Mouse (Mus musculus) lung, embryonic 16.5 days (tissue): ENCODE measurements around the gene Kcng3. TPM values are rescaled to one million over a fixed set of nuclear protein-coding genes. Genes with fewer than 3 reads are reported as not detected.

Experiments used
- ATAC-seq: fragments of 200-750 bp; cut with Nextera tagmentation; 2 replicates; pipeline ENCODE4 v1.8.0; 2017; ENCODE audit warnings: low read depth, mild to moderate bottlenecking, moderate library complexity
- H3K27ac ChIP-seq: fragments of 300-500 bp; sonication (generic); 2 replicates; pipeline ENCODE4 v1.5.1; 2014; ENCODE audit warnings: mild to moderate bottlenecking, control low read depth, low read length
- H3K27me3 ChIP-seq: fragments of 300-500 bp; sonication (generic); 2 replicates; pipeline ENCODE4 v1.6.1; 2014; ENCODE audit warnings: low read depth, low read length, mixed read lengths; ENCODE audit not compliant: control insufficient read depth, insufficient read depth
- H3K36me3 ChIP-seq: fragments of 300-500 bp; sonication (generic); 2 replicates; pipeline ENCODE4 v1.6.1; 2014; ENCODE audit warnings: low read length; ENCODE audit not compliant: control insufficient read depth, insufficient read depth
- H3K4me1 ChIP-seq: fragments of 300-500 bp; sonication (generic); replicated peaks from 2 replicates; pipeline ENCODE4 v1.6.1; 2014; ENCODE audit warnings: low read length, mixed read lengths; ENCODE audit not compliant: control insufficient read depth, insufficient read depth
- H3K4me2 ChIP-seq: fragments of 300-500 bp; sonication (generic); 2 replicates; pipeline ENCODE4 v1.6.1; 2014; ENCODE audit warnings: low read depth, low read length, control low read depth
- H3K4me3 ChIP-seq: fragments of 300-500 bp; sonication (generic); 2 replicates; pipeline ENCODE4 v1.5.1; 2014; ENCODE audit warnings: mild to moderate bottlenecking, low read length, control low read depth
- H3K9ac ChIP-seq: fragments of 300-500 bp; sonication (generic); 2 replicates; pipeline ENCODE4 v1.6.1; 2014; ENCODE audit warnings: low read length, control low read depth
- H3K9me3 ChIP-seq: fragments of 300-500 bp; sonication (generic); 2 replicates; pipeline ENCODE4 v1.6.1; 2016; ENCODE audit warnings: low read length; ENCODE audit not compliant: control insufficient read depth
- WGBS: fragments of 180-500 bp; shearing (Covaris S2); extraction: QIAGEN DNeasy Blood & Tissue Kit; methylation state at CpG from one replicate; pipeline ENCODE4 v1.1.7; 2014; 5-methylcytosine and 5-hydroxymethylcytosine counted together
- polyA plus RNA-seq: library from polyadenylated mRNA; unstranded; fragments of >200 nt; fragmentation: Nextera tagmentation; extraction: Ambion mirVana; gene quantifications from 2 replicates; pipeline ENCODE4 v1.2.1, GENCODE M21; 2015

Gene Kcng3
- polyA plus RNA-seq, 1 experiment from 2014 or later: not detected

GRCm38 (mm10) chr17:83654651-83655136 is 23.0 kb upstream of the Kcng3 start:
- Histone ChIP-seq H3K9ac (no peak overlapping the region), H3K4me2 (no peak overlapping the region), H3K27ac (no peak overlapping the region), H3K36me3 (no peaks in the 10 kb centered on the region), H3K4me3 (no peak overlapping the region), H3K27me3 (no peaks in the 10 kb centered on the region), H3K9me3 (no peaks in the 10 kb centered on the region), H3K4me1 (no peaks in the 10 kb centered on the region)
- ATAC-seq: no peak
- 46% methylated on average over 13 of the region's 13 CpGs for WGBS

DNA sequence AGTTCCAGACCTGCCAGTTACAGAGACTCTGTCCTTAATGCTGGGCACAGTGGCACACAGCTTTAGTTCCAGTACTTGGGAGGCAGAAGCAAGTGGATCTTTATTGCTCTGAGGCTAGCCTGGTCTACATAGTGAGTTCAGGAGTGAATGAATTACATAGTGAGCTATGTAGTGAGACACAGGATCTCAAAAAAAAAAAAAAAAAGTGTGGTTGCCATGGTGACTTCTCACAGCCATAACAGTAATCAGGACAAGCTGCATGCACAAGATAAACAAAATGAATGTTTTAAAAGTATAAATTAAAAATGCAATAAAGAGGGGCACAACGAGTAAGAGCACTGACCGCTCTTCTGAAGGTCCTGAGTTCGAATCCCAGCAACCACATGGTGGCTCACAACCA is 21.9 kb upstream of the Kcng3 start:
- no peaks in the 10 kb centered on the region for H3K9me3 ChIP-seq
- H3K9ac ChIP-seq: no peak overlapping the region
- no peaks in the 10 kb centered on the region for H3K4me1 ChIP-seq
- H3K4me3 ChIP-seq: no peak overlapping the region
- H3K27ac ChIP-seq: no peak overlapping the region
- no peaks in the 10 kb centered on the region for H3K36me3 ChIP-seq
- 86% methylated on average over 3 of the region's 3 CpGs for WGBS
- ATAC-seq: no peak
- H3K27me3 ChIP-seq: no peaks in the 10 kb centered on the region
- no peak overlapping the region for H3K4me2 ChIP-seq

DNA sequence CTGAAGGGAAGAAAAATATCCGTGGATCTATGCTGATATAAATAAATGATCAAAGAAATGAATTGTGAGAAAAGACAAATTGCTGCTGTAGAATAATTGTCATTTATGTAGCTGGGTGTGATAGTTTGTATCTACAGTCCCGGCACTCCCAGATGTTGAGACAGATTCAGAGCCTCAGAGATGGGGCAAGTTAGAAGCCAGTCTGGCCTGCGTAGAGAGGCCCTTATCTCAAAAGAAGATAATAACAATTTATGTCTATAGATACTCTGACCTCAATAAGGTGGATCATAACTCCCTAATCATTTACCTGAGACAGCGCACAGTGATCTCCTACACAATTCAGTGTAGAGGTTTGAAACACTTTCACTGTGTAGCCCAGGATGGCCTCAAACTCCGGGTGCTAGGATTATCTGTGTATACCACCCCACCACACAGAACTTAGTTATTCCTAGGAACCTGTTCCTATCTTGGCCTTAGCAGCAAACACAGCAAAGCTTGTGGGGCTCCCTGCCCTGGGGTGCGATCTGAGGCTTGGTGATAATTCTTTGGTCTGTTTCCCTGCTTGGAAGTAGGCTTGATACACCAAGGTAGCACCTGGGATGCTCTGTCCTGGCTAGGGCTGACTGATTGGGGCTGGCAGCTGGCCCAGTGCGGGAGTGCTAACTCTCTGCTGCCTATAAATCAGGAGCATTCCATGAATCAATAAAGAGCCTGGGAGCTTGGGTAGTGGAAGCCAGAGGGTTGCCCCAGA is 19.4 kb upstream of the Kcng3 start:
- H3K4me1 ChIP-seq: no peaks in the 10 kb centered on the region
- 64% methylated on average over 7 of the region's 7 CpGs for WGBS
- no peaks in the 10 kb centered on the region for H3K9me3 ChIP-seq
- H3K36me3 ChIP-seq: no peaks in the 10 kb centered on the region
- no peaks in the 10 kb centered on the region for H3K27me3 ChIP-seq
- no peak overlapping the region for H3K4me2 ChIP-seq
- no peak overlapping the region for H3K27ac ChIP-seq
- H3K9ac ChIP-seq: no peak overlapping the region
- H3K4me3 ChIP-seq: no peak overlapping the region
- ATAC-seq: no peak

DNA sequence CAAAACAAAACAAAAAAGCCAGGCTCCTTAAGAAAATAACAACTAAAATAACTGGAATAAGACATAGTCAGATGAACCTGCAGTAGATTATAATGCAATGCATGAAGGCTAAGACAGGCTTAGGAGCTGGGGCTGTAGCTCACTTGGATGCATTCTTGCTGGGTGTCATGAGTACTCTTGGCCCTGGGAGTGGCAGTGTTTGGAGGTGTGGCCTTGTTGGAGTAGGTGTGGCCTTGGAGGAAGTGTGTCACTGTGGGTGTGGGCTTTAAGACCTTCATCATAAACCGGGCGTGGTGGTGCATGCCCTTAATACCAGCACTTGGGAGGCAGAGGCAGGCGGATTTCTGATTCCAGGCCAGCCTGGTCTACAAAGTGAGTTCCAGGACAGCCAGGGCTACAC is 18.3 kb upstream of the Kcng3 start:
- WGBS: 92% methylated on average over 3 of the region's 3 CpGs
- Histone ChIP-seq H3K36me3 (no peaks in the 10 kb centered on the region), H3K4me2 (no peak overlapping the region), H3K4me3 (no peak overlapping the region), H3K9ac (no peak overlapping the region), H3K27me3 (no peaks in the 10 kb centered on the region), H3K27ac (no peak overlapping the region), H3K4me1 (no peaks in the 10 kb centered on the region), H3K9me3 (no peaks in the 10 kb centered on the region)
- no peak for ATAC-seq

GRCm38 (mm10) chr17:83647413-83647812 is 15.7 kb upstream of the Kcng3 start:
- 90% methylated on average over 7 of the region's 7 CpGs for WGBS
- no peak for ATAC-seq
- Histone ChIP-seq H3K27me3 (no peaks in the 10 kb centered on the region), H3K36me3 (no peaks in the 10 kb centered on the region), H3K9ac (no peak overlapping the region), H3K4me2 (no peak overlapping the region), H3K9me3 (no peaks in the 10 kb centered on the region), H3K4me3 (no peak overlapping the region), H3K27ac (no peak overlapping the region), H3K4me1 (no peaks in the 10 kb centered on the region)

DNA sequence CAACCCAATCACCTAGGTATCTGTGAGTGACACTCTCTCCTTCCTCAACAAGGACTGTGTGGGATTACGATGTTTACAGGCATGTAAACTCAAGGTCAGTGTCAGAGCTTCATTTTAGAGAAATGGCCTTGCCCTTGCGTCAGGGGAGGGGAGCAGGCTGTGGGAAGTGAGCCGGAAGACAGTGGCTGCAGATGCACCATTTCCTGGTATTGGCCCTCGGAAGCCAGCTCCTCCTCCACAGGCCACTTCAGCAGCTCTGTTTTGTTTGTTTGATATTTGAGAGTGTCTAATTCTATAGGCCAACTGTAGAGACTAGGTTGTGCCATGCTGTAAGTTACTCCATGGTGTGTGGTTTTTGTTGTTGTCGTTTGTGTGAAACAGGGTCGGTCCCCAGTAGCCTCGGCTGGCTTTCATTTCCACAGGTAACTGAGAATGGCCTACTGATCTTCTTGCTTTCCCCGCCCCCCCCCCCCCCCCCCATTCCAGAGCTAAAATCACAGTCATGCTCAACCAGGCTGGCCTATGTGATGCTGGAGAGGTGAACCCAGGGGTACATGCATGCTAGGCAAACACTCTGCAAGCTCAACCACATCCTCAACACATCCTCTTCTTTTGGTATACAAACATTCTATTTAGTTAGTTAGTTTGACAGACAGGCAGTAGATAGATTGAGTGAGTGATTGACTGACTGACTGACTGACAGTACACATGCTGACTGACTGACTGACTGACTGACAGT is 14.9 kb upstream of the Kcng3 start:
- no peaks in the 10 kb centered on the region for H3K27me3 ChIP-seq
- no peak overlapping the region for H3K4me2 ChIP-seq
- H3K4me1 ChIP-seq: no peaks in the 10 kb centered on the region
- H3K4me3 ChIP-seq: no peak overlapping the region
- H3K27ac ChIP-seq: no peak overlapping the region
- ATAC-seq: no peak
- no peak overlapping the region for H3K9ac ChIP-seq
- WGBS: 52% methylated on average over 8 of the region's 8 CpGs
- H3K36me3 ChIP-seq: no peaks in the 10 kb centered on the region
- no peaks in the 10 kb centered on the region for H3K9me3 ChIP-seq

DNA sequence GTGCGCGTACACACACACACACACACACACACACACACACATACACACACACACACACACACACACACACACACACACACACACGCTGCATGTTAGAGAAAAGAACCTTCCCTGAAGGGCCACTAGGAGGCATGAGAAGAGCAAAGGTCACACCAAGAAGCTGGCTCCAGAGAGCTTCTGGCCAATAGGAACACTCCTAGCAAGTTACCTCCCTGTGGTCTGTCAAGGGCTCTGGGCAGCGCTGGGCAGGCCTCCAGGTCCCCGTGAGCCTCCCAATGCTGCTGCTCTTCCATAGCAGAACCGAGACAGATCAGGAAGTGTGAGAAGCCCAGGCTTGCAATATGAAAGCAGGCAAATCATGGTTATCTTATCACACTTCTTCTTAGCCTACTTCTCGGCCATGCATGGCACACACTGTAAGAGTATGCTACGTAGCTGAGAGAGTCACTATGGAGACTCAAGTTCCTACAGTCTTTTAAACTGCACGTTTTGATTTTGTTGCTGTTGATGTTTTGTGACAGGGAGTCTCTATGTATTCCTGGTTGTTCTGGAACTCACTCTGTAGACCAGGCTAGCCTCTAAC is 13.6 kb upstream of the Kcng3 start:
- Histone ChIP-seq H3K27me3 (no peaks in the 10 kb centered on the region), H3K27ac (no peak overlapping the region), H3K9me3 (no peaks in the 10 kb centered on the region), H3K4me3 (no peak overlapping the region), H3K36me3 (no peaks in the 10 kb centered on the region), H3K9ac (no peak overlapping the region), H3K4me2 (no peak overlapping the region), H3K4me1 (no peaks in the 10 kb centered on the region)
- 45% methylated on average over 7 of the region's 9 CpGs for WGBS
- peak; percentile 72 for ATAC-seq

DNA sequence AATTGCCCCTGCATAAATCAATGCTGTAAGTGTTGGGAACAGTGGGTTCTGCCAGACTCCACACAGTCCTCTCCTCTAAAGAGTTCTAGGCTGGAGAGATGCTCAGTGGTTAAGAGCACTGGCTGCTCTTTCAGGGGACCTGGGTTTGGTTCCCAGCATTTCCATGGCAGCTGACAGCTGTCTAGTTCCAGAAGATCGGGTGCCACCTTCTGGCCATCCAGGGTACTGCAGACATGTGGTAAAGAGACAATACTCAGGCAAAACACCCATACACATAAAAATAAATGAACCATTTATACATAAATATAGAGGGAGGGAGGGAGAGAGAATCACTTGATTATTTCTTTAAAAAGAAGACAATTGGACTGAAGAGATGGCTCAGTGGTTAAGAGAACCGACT is 5.7 kb upstream of the Kcng3 start:
- peaks cover 3% of the 10 kb centered on the region for H3K4me1 ChIP-seq
- no peak for ATAC-seq
- no peaks in the 10 kb centered on the region for H3K36me3 ChIP-seq
- WGBS: 77% methylated on average over 2 of the region's 2 CpGs
- no peak overlapping the region for H3K4me3 ChIP-seq
- H3K9ac ChIP-seq: no peak overlapping the region
- no peak overlapping the region for H3K27ac ChIP-seq
- peaks cover 11% of the 10 kb centered on the region for H3K27me3 ChIP-seq
- H3K9me3 ChIP-seq: no peaks in the 10 kb centered on the region
- no peak overlapping the region for H3K4me2 ChIP-seq

- Histone ChIP-seq H3K4me2 (no peak overlapping the region), H3K36me3 (no peaks in the 10 kb centered on the region), H3K9ac (no peak overlapping the region), H3K4me3 (no peak overlapping the region), H3K27ac (no peak overlapping the region), H3K27me3 (peaks cover 21% of the 10 kb centered on the region), H3K4me1 (peaks cover 11% of the 10 kb centered on the region), H3K9me3 (no peaks in the 10 kb centered on the region)
- no peak for ATAC-seq
- 58% methylated on average over 7 of the region's 7 CpGs for WGBS
Observed at GRCm38 (mm10) chr17:83636443-83636842, 4.7 kb upstream of the Kcng3 start.
